Mouse (Mus musculus) forebrain, postnatal 0 days (tissue): ENCODE measurements around the gene Ksr2. TPM values are rescaled to one million over a fixed set of nuclear protein-coding genes. Genes with fewer than 3 reads are reported as not detected.

Experiments
- ATAC-seq: fragments of 200-750 bp; cut with Nextera tagmentation; 2 replicates; pipeline ENCODE4 v1.8.0; 2017; ENCODE audit warnings: mild to moderate bottlenecking, moderate library complexity
- DNase-seq: peaks from one replicate; pipeline ENCODE4 v3.0.0-alpha.2; 2015
- H3K27ac ChIP-seq: fragments of 300-500 bp; sonication (generic); 2 replicates; pipeline ENCODE4 v1.5.1; 2014; ENCODE audit warnings: low read depth, mild to moderate bottlenecking, antibody characterized with exemption, low read length, moderate library complexity, mixed read lengths
- H3K27me3 ChIP-seq: fragments of 300-500 bp; sonication (generic); 2 replicates; pipeline ENCODE4 v1.6.1; 2014; ENCODE audit warnings: mild to moderate bottlenecking, low read length, mixed read lengths; ENCODE audit not compliant: insufficient read depth
- H3K36me3 ChIP-seq: fragments of 300-500 bp; sonication (generic); 2 replicates; pipeline ENCODE4 v1.6.1; 2014; ENCODE audit warnings: mild to moderate bottlenecking, moderate library complexity; ENCODE audit not compliant: insufficient read depth
- H3K4me1 ChIP-seq: fragments of 300-500 bp; sonication (generic); 2 replicates; pipeline ENCODE4 v1.6.1; 2014; ENCODE audit warnings: antibody characterized with exemption; ENCODE audit not compliant: insufficient read depth
- H3K4me2 ChIP-seq: fragments of 300-500 bp; sonication (generic); 2 replicates; pipeline ENCODE4 v1.6.1; 2014; ENCODE audit warnings: low read depth, mild to moderate bottlenecking, moderate library complexity
- H3K4me3 ChIP-seq: fragments of 300-500 bp; sonication (generic); 2 replicates; pipeline ENCODE4 v1.5.1; 2014; ENCODE audit warnings: low read depth, low read length, mixed read lengths
- H3K9ac ChIP-seq: fragments of 300-500 bp; sonication (generic); 2 replicates; pipeline ENCODE4 v1.6.1; 2014; ENCODE audit warnings: mild to moderate bottlenecking
- H3K9me3 ChIP-seq: fragments of 300-500 bp; sonication (generic); 2 replicates; pipeline ENCODE4 v1.6.1; 2016; ENCODE audit warnings: low read length
- CTCF ChIP-seq: sonication (generic); IDR thresholded peaks from 2 replicates; pipeline ENCODE4 v1.5.1; 2016; ENCODE audit warnings: antibody characterized with exemption, control low read depth, low read depth
- WGBS: fragments of 180-500 bp; shearing (Covaris S2); extraction: QIAGEN DNeasy Blood & Tissue Kit; methylation state at CpG from one replicate; pipeline ENCODE4 v1.1.7; 2014; 5-methylcytosine and 5-hydroxymethylcytosine counted together
- polyA plus RNA-seq: library from polyadenylated mRNA; unstranded; fragments of >200 nt; fragmentation: Nextera tagmentation; extraction: Ambion mirVana; gene quantifications from 2 replicates; pipeline ENCODE4 v1.2.1, GENCODE M21; 2015
- total RNA-seq: library from RNA; depleted of rRNA; stranded (reverse); fragments of >200 nt; gene quantifications from 2 replicates; pipeline ENCODE4 v1.2.3, GENCODE M21; 2014; rRNA removed

Gene Ksr2
- total and polyA plus RNA-seq, 2 experiments from 2014 or later: 5.4 to 9.2 TPM

DNA sequence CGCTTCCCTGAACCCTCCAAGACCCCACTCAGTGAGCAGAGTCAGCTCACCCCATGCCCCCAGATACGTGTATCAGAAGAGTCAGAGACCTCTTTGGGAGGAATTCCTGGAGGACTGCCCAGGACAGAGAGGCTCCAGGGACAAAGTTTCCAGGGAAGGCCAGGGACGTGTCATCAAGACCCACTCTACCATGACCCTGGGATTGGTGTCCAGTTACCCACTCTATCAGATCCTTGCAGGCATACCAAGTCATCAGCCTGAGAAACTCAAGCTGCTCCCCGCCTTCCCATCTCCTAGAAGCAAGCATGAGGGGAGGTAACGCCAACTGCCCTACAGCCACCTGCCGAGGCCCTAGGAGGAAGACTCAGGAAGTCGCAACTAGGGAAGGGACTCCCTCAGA, 406.6 kb downstream of the Ksr2 start:
- Histone ChIP-seq H3K9ac (no peak overlapping the region), H3K27me3 (no peaks in the 10 kb centered on the region), H3K27ac (no peak overlapping the region), H3K9me3 (no peaks in the 10 kb centered on the region), H3K4me2 (no peak overlapping the region), H3K4me1 (no peaks in the 10 kb centered on the region), H3K36me3 (no peaks in the 10 kb centered on the region), H3K4me3 (no peak overlapping the region)
- ATAC-seq (no peak), DNase-seq (no peak)
- 80% methylated on average over 7 of the region's 7 CpGs for WGBS
- TF ChIP-seq CTCF: no peak

DNA sequence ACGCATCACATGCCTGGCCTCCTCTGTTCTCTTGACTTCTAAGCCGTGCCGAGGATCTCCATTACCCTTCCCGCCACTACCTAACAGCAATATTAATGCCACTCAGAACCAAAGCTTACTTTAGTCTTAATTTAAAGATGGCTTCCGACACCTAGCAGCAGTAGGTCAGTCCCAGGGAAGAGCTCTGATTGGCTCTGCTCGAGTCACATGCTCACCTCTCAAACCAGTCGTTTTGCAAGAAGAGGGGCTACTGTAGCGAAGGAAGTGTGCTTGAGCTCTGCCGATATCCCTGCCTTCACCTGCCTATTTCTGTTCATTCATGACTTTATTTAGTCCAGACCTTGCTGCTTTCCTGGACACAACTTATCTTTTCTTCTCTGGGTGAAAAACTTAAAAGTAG, 410.0 kb downstream of the Ksr2 start:
- no peak overlapping the region for H3K4me3 ChIP-seq
- H3K4me2 ChIP-seq: no peak overlapping the region
- H3K36me3 ChIP-seq: no peaks in the 10 kb centered on the region
- no peaks in the 10 kb centered on the region for H3K4me1 ChIP-seq
- 94% methylated on average over 9 of the region's 9 CpGs for WGBS
- no peaks in the 10 kb centered on the region for H3K27me3 ChIP-seq
- no peak overlapping the region for H3K27ac ChIP-seq
- DNase-seq (no peak), ATAC-seq (no peak)
- no peak overlapping the region for H3K9ac ChIP-seq
- no peaks in the 10 kb centered on the region for H3K9me3 ChIP-seq
- TF ChIP-seq CTCF: no peak

DNA sequence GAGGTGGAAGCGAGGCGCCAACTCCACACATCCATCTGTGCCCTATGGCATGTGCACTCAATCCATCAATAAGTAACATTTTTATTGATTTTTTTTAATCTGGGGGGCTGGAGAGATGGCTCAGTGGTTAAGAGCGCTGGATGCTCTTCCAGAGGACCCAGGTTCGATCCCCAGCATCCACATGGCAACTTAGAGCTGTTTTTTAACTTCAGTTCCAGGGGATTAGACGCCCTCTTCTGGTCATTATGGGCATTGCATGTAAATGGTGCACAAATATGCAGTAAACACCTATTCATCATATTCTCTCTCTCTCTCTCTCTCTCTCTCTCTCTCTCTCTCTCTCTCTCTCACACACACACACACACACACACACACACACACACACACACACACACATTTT, 410.7 kb downstream of the Ksr2 start:
- H3K4me1 ChIP-seq: no peaks in the 10 kb centered on the region
- H3K9me3 ChIP-seq: no peaks in the 10 kb centered on the region
- ATAC-seq: no peak
- no peak overlapping the region for H3K4me3 ChIP-seq
- H3K9ac ChIP-seq: no peak overlapping the region
- no peak overlapping the region for H3K4me2 ChIP-seq
- H3K36me3 ChIP-seq: no peaks in the 10 kb centered on the region
- peak; percentile 51 for TF ChIP-seq CTCF
- H3K27ac ChIP-seq: no peak overlapping the region
- DNase-seq: no peak
- 84% methylated on average over 5 of the region's 5 CpGs for WGBS
- H3K27me3 ChIP-seq: no peaks in the 10 kb centered on the region

Other genes with a start within 250 kb of the Ksr2 start
- gene Pebp1, start 126.4 kb upstream of the Ksr2 start, total RNA-seq: 1,357 and 1,641 TPM in 2 replicates
- 1,186 and 1,234 TPM in 2 replicates for gene Pebp1, start 126.4 kb upstream of the Ksr2 start, polyA plus RNA-seq
- gene Vsig10, start 94.9 kb upstream of the Ksr2 start, total RNA-seq: 1.0 and 1.4 TPM in 2 replicates
- 0.77 and 1.4 TPM in 2 replicates for gene Vsig10, start 94.9 kb upstream of the Ksr2 start, polyA plus RNA-seq
- gene Wsb2, start 56.7 kb upstream of the Ksr2 start, total RNA-seq: 296 and 318 TPM in 2 replicates
- 292 and 327 TPM in 2 replicates for gene Wsb2, start 56.7 kb upstream of the Ksr2 start, polyA plus RNA-seq
- gene Rfc5, start 25.0 kb upstream of the Ksr2 start, total RNA-seq: 21.3 and 29.0 TPM in 2 replicates
- 28.7 and 30.2 TPM in 2 replicates for gene Rfc5, start 25.0 kb upstream of the Ksr2 start, polyA plus RNA-seq